Mouse (Mus musculus): ENCODE measurements around the gene Tsr1.
A peak's percentile ranks its signal among the peaks of the same experiment; 100 is the strongest.

Gene Tsr1

GRCm38 (mm10) chr11:74898517-74898827 is 601 bp downstream of the Tsr1 start:
- DNase-seq: no peak

DNA sequence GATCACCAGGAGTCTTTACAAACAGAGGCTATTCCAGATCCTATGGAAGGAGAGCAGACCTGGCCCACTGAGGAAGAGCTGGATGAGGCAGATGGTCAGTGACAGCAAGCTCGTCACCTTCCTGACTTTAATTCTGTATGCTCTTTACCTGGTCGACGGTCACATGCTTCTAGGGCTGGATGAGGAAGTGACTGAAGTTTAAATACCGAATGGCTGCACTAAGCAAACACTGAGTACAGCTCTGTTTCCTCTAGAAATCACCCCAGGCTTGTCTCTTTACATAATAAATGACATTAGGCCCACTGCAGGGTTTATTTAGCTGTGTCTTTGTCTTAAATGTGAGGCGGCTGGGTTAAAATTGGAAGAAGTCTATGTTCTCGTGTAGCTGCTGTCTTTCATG is 3.7 kb downstream of the Tsr1 start:
- DNase-seq: no peak

DNA sequence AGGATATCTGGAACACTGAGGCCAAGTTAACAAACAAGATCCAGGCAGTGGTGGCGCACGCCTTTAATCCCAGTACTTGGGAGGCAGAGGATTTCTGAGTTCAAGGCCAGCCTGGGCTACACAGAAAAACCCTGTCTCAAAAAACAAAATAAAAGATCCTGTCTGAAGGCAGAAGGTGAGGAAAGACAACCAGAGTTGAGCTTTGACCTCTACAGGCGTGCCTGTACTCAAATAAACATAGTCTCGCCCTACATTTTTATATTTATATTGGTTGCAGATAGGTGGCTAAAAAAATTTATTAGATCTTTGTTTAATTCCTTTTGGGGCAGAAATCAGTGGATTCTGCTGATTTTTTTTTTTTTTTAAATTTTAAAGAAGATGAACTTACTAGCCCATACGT is 4.5 kb downstream of the Tsr1 start:
- DNase-seq: no peak

DNA sequence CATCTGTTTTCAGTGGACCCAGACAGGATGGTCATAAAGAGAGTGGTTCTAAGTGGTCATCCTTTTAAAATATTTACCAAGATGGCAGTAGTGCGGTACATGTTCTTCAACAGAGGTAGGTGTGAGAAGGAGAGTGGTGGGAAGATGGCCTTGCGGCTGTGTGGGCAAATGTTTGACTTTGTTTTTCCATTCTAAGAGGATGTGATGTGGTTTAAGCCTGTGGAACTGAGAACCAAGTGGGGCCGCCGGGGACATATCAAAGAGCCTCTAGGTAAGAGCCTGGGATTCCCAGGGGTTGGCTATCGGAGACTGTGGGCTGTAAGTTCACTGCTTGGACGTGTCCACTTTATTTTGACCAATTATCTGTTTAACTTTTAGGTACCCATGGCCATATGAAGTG is 10.0 kb downstream of the Tsr1 start:
- no peak for DNase-seq

DNA sequence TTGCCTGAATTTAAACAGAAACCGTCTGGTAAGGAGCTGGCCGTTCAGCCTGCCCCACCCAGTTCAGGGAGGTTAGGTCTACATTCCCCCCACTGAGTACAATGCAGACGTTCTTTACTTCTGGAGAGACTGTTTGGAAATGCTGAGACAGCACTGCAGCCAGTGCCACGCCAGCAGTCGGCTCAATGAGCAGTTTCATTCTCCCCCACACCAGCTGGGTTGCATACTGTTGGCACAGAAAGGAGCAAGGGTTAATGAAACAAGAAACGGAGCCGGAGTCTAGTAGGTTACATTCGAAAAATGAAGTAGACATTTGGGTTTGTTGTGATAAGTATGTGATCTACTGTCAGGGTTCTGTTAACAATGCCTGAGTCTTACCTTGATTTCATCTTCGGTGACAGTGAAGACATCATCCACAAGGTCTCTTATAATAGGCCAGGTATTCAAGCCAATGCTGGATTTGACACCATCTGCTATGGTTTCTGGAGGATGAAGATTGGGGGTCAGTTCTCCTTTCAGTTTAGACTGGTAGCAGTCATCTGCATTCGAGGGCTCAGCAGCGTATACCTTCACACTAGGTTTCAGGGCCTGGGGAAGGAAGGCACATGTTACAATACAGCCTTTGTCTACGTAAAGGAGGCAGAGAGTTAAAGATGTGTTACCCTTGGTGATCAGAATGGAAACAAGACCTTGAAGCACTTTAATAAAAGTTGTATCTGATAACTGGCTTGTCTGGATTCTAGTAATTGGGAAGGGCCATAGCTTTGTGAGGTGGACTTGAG is 10.9 kb downstream of the Tsr1 start:
- no peak for DNase-seq

GRCm38 (mm10) chr11:74909978-74910377 is 12.1 kb downstream of the Tsr1 start:
- DNase-seq: no peak

DNA sequence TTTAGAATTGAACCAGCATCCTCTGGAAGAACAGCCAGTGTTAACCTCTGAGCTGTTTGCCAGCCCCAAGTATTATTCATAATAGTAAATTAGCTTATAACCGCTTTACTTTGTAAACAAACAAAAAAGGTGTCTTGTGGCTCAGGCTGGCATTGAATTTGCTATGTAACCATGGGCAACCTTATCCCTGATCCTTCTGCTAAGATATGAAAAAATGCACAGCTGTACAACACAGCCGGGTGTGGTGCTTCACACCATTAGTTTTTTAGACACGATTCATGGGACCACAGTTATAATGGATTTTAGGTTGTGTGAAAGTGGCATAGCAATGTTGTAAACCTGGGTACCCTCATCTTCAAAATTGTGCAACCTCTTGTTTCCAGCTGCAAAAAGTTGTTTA is 14.6 kb downstream of the Tsr1 start:
- no peak for DNase-seq

- no peak for DNase-seq
These were observed 21.4 kb downstream of the Tsr1 start for GRCm38 (mm10) chr11:74919249-74919648.

GRCm38 (mm10) chr11:74924149-74924548 is 26.3 kb downstream of the Tsr1 start:
- DNase-seq: peak; percentile 13 to 44

DNA sequence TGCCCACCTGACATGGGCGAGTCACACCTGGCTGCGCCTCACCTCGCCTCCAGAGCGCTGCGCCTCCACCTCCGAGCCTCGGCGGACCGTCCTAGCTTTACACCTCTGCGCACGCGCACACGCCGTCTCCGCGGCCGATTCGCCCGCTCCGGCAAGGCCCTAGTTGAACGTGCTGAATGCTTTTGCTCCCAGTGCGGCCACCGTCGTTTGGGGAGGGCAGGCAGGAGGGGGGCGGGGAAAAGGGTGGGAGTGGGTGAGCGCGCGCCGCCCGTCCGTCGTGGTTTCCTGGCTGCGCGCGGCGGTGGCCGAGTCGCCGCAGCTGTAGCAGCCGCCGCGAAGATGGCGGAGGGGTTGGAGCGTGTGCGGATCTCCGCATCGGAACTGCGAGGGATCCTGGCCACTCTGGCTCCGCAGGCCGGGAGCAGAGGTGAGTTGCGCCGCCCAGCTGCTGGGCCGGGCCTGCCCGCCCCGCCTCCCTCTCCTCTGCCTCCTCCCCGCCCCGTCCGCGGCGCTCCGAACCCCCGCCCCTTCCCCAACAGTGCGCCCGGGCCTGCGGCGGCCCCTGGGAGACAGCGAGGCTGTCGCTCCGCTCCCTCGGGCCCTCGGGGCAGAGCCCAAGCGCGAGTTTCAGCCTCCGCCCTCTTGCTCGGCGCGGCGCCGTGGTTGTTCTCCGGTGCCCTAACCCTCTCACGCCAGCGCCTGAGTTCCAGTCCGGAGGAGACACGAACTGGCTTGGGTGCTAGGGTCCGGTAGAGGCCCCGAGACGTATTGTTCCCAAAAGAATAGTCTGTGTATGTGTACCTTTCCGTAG is 27.9 kb downstream of the Tsr1 start, which contains the start of the genes Smg6 and Srr:
Smg6 (plus strand) TSS at position 247 of the 811 bp plus-strand sequence.
Srr (minus strand) TSS at position 372 of the 811 bp plus-strand sequence.
- DNase-seq: peak; percentile 88 to 89

- no peak for DNase-seq
These were observed 28.6 kb downstream of the Tsr1 start for GRCm38 (mm10) chr11:74926388-74927005.

DNA sequence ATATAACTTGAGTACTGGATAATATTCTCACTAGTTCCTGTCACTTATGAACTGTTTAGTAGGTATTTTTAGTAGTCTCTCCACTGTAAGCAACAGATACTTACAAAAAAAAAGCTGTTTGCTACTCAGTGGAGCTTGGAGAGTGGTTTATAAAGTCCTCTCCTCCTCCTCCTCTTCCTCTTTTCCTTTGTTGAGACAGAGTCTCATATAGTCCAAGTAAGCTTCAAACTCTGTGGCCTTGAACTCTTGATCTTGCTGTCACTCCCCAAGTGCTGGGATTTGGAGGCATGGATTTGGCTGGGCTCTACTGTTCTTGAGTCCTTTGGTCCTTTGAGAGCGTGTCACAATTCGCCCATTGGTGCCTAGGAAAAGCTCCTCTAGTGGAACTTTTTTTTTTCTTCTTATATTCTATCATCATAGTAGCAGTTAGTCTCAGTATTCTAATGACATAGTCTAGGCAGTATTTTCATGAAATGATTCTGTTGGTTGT is 29.4 kb downstream of the Tsr1 start:
- DNase-seq: no peak

- DNase-seq: no peak
These were observed 31.2 kb downstream of the Tsr1 start for GRCm38 (mm10) chr11:74929111-74929510.

DNA sequence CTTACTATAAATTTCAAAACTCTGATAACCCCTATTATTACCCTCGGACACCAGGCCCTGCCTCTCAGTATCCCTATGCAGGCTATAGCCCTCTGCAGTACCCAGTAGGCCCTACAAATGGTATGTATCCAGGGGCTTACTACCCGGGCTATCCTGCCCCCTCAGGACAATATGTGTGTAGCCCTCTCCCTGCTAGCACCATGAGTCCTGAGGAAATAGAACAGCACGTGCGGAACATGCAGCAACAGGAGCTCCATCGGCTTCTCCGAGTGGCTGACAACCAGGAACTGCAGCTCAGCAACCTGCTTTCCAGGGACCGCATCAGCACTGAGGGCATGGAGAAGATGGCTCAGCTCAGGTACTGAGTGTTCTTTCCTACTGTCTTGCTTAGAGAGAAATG is 32.5 kb downstream of the Tsr1 start:
- no peak for DNase-seq

DNA sequence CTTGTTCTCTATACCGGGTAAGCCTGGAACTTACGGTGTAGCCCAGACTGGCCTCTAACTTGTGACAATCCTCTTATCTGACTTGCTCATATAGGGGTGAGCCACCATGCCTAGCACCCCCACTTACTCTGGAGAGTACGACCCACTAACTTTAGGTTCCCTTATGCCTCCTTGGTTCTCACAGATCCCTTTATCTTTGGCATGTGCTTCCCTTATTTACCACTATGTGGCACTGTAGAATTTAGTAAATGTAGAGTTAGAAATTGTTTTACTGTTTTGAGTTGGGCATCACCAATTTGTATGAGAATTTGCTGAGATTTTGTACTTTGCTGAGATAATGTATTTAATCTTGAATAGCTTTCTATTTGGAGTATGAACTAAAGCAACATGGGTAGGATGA is 48.5 kb downstream of the Tsr1 start:
- DNase-seq: no peak

- DNase-seq: no peak
These were observed 57.0 kb downstream of the Tsr1 start for GRCm38 (mm10) chr11:74954901-74955300.

DNA sequence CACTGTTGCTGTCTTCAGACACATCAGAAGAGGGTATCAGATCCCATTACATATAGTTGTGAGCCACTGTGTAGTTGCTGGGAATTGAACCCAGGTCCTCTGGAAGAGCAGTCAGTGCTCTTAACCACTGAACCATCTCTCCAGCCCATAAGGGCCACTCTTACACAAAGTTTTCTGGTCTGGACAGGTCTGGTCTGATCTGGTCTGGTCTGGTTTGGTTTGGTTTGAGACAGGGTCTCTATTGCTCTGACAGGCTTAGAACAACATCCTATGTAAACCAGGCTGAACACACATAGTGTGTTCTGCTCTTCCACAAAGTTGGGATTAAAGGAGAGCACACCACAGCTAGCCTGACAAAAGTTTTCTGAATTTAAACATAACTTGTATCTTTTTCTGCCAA is 58.1 kb downstream of the Tsr1 start:
- no peak for DNase-seq

- DNase-seq: no peak
These were observed 59.7 kb downstream of the Tsr1 start for GRCm38 (mm10) chr11:74957600-74957999.

Measured in spleen, adult 18-20 months (tissue).